Mouse (Mus musculus): ENCODE results near the gene Sox14.

DNA sequence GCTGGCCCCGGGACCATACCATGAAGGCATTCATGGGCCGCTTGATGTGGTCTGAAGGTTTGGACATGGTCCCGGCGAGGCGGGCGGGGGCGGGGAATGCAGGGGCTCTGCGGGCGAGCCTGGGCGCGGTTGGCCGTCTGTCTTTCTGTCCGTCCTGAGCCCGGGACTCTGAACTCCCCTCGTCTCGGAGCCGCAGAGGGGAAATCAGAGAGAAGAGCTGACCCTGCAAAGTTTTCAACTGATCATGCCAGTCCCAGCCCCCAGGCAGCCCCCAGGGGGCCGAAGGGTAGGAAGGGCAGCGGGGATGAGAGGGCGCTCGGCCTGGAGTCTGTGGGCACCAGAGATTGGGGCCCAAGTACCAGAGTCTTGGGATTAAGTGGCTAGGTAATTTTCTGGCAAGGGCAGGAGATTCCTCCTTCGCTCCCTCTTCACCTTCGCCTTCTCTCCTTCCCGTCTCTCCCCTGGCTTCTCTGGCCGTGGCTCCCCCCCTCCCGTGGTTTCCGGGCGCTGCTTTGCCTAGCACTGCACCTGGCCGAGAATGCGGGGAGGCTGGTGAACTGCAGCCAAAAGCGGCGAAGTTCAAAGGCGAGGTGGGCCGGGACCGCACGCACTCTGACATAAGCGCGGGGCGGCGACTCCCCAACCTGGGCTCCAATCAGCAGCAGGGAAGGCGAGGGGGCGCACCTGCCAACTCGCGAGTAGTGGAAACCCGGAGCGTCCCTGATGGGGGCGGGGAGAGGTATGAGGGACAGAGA lies at the start of gene Sox14:
- no peak for TF ChIP-seq EP300 (optimal IDR thresholded peaks at IDR 0.05)
- no peak for TF ChIP-seq CTCF (IDR thresholded peaks at IDR 0.05; ENCODE audit: low read depth)
